14 mouse cellular contexts compared by ENCODE assay signal in genomic region chr4:62520892-62521400, GRCm38 (mm10). TPM values are rescaled to one million over a fixed set of nuclear protein-coding genes. Genes with fewer than 3 reads are reported as not detected.
DNase-seq lines count a peak whose midpoint lies in the region; ATAC-seq and TF ChIP-seq lines count a peak whose summit lies in the region.
"Had no signal": no experiment of that assay in that cellular context is flagged by ENCODE, and none has a peak within 500 bp of the region (broad histone marks: within the 10 kb centered on the region; RNA-seq: fewer than 3 reads in every experiment).

No protein-coding gene starts in this region.

- peaks cover 8% of the 10 kb centered on the region for H3K79me2 ChIP-seq in myocyte (ENCODE audit: control insufficient read depth, insufficient read depth)

- no peak for DNase-seq in embryonic facial prominence, embryonic 10.5 days (ENCODE audit: low spot score)
- no peak for DNase-seq in kidney, adult 11 months
- DNase-seq in MN1 (ENCODE audit: low spot score), result peak; percentile 22
- DNase-seq in retina, embryonic 14.5 days (ENCODE audit: low spot score), result no peak
- DNase-seq in spleen, postnatal 14 days (ENCODE audit: low spot score in 2 of 2), result no peak
- DNase-seq: cerebellum, adult 11 months; gastrocnemius, postnatal 36 days had no signal

- H3K4me3 ChIP-seq in embryonic facial prominence, embryonic 15.5 days (replicated peaks), result no peak overlapping the region
- H3K4me3 ChIP-seq in embryonic facial prominence, embryonic 10.5 days, result no peak overlapping the region; the same call in 1 of the 2 replicates
- H3K4me3 ChIP-seq in kidney, embryonic 15.5 days (replicated peaks), result no peak overlapping the region
- H3K4me3 ChIP-seq in myocyte, result peak overlapping the region; percentile 63

- H3K4me2 ChIP-seq in embryonic facial prominence, embryonic 15.5 days (replicated peaks), result no peak overlapping the region
- H3K4me2 ChIP-seq in kidney, embryonic 15.5 days, result no peak overlapping the region
- peak overlapping the region; percentile 91 for H3K4me2 ChIP-seq in myocyte (ENCODE audit: low read depth)

- H3K36me3 ChIP-seq in embryonic facial prominence, embryonic 15.5 days, result 0 out of 2 replicates have a peak, but pooled peaks cover 12% of the 10 kb centered on the region
- peaks cover 25% of the 10 kb centered on the region for H3K36me3 ChIP-seq in embryonic facial prominence, embryonic 10.5 days (replicated peaks)
- H3K36me3 ChIP-seq in kidney, embryonic 15.5 days, result peaks cover 20% of the 10 kb centered on the region
- H3K36me3 ChIP-seq in myocyte (ENCODE audit: control insufficient read depth, insufficient read depth), result no peaks in the 10 kb centered on the region
- H3K36me3 ChIP-seq: hindbrain, embryonic 15.5 days had no signal

- no peaks in the 10 kb centered on the region for H3K27me3 ChIP-seq in embryonic facial prominence, embryonic 15.5 days
- no peaks in the 10 kb centered on the region for H3K27me3 ChIP-seq in embryonic facial prominence, embryonic 10.5 days (replicated peaks; ENCODE audit: low read depth, poor library complexity, severe bottlenecking)
- no peaks in the 10 kb centered on the region for H3K27me3 ChIP-seq in kidney, embryonic 15.5 days
- no peaks in the 10 kb centered on the region for H3K27me3 ChIP-seq in myocyte (ENCODE audit: control insufficient read depth, insufficient read depth, insufficient read length)
- H3K27me3 ChIP-seq: hindbrain, embryonic 15.5 days had no signal

- 0 out of 2 replicates have a peak overlapping the region, but pooled peaks have one; percentile 89 for H3K27ac ChIP-seq in embryonic facial prominence, embryonic 15.5 days (replicated peaks)
- no peak overlapping the region for H3K27ac ChIP-seq in embryonic facial prominence, embryonic 10.5 days (replicated peaks)
- peak overlapping the region; percentile 95 for H3K27ac ChIP-seq in kidney, embryonic 15.5 days

- TF ChIP-seq POLR2A in myocyte (IDR thresholded peaks at IDR 0.05; ENCODE audit: insufficient read length, low read depth), result no peak

- no peak for ATAC-seq in embryonic facial prominence, embryonic 15.5 days (ENCODE audit: insufficient number of reproducible peaks, low FRiP score, low TSS enrichment, low read depth)
- no peak for ATAC-seq in kidney, embryonic 15.5 days (replicated peaks; ENCODE audit: low FRiP score)
- ATAC-seq: activated CD4-positive, CD25-positive, alpha-beta regulatory T cell, adult 4 months; lung, postnatal 0 days had no signal

- no peak overlapping the region for H3ac ChIP-seq in myocyte (ENCODE audit: control insufficient read depth, insufficient read length)

- H3K4me1 ChIP-seq in embryonic facial prominence, embryonic 15.5 days, result peaks cover 48% of the 10 kb centered on the region
- H3K4me1 ChIP-seq in embryonic facial prominence, embryonic 10.5 days, result peaks cover 60% of the 10 kb centered on the region
- peaks cover 52% of the 10 kb centered on the region for H3K4me1 ChIP-seq in kidney, embryonic 15.5 days

- H3K9me3 ChIP-seq in embryonic facial prominence, embryonic 15.5 days (replicated peaks), result no peaks in the 10 kb centered on the region
- no peaks in the 10 kb centered on the region for H3K9me3 ChIP-seq in embryonic facial prominence, embryonic 10.5 days
- no peaks in the 10 kb centered on the region for H3K9me3 ChIP-seq in kidney, embryonic 15.5 days (replicated peaks)
- H3K9me3 ChIP-seq: G1E; hindbrain, embryonic 15.5 days had no signal

- H3K9ac ChIP-seq in embryonic facial prominence, embryonic 15.5 days, result no peak overlapping the region
- no peak overlapping the region for H3K9ac ChIP-seq in kidney, embryonic 15.5 days

- WGBS in embryonic facial prominence, embryonic 15.5 days, result 86% methylated on average over 2 of the region's 2 CpGs
- 95% methylated on average over 2 of the region's 2 CpGs for WGBS in embryonic facial prominence, embryonic 10.5 days
- WGBS in kidney, embryonic 15.5 days, result 89% methylated on average over 2 of the region's 2 CpGs

TF ChIP-seq in myocyte, 11 proteins besides CTCF, POLR2A, EP300 and RAD21:
- TF ChIP-seq REST (IDR thresholded peaks at IDR 0.05; ENCODE audit: insufficient read depth, insufficient read length), result no peak
- TF ChIP-seq E2F4 (IDR thresholded peaks at IDR 0.05; ENCODE audit: insufficient read depth), result no peak
- TF ChIP-seq MAX (IDR thresholded peaks at IDR 0.05; ENCODE audit: low read depth), result no peak
- TF ChIP-seq TCF12 (IDR thresholded peaks at IDR 0.05; ENCODE audit: insufficient read depth, poor library complexity, severe bottlenecking), result no peak
- TF ChIP-seq TCF3 (IDR thresholded peaks at IDR 0.05; ENCODE audit: insufficient read length, low read depth), result no peak
- no peak for TF ChIP-seq SRF (IDR thresholded peaks at IDR 0.05; ENCODE audit: control insufficient read depth, insufficient read length, low read depth)
- no peak for TF ChIP-seq USF1 (IDR thresholded peaks at IDR 0.05; ENCODE audit: low read depth)
- TF ChIP-seq MYOD1 (IDR thresholded peaks at IDR 0.05; ENCODE audit: control insufficient read depth in 1 of 3, insufficient read length in 2 of 3, low read depth in 2 of 3), result no peak
- no peak for TF ChIP-seq POLR2AphosphoS2 (IDR thresholded peaks at IDR 0.05; ENCODE audit: insufficient read length, low read depth)
- no peak for TF ChIP-seq MYOG (IDR thresholded peaks at IDR 0.05; ENCODE audit: control insufficient read depth in 1 of 3, insufficient read depth in 1 of 3, insufficient read length in 2 of 3, low read depth in 2 of 3)
- TF ChIP-seq CEBPB (IDR thresholded peaks at IDR 0.05; ENCODE audit: insufficient read depth, poor library complexity, severe bottlenecking), result no peak

RNA-seq across cellular contexts. Expression of gene Alad, which starts 1.2 kb away (rescaled TPM):
- polyA plus RNA-seq in embryonic facial prominence, embryonic 15.5 days (2015; fragmentation: Nextera tagmentation; extraction: Ambion mirVana), result 69.3 and 73.7 TPM in 2 replicates
- polyA plus RNA-seq in embryonic facial prominence, embryonic 10.5 days (2016; fragmentation: Nextera tagmentation; extraction: Ambion mirVana), result 106 and 114 TPM in 2 replicates
- polyA plus RNA-seq in kidney, embryonic 15.5 days (2015; fragmentation: Nextera tagmentation; extraction: Ambion mirVana), result 97.3 and 106 TPM in 2 replicates
- 89.6 TPM for polyA plus RNA-seq in myocyte (2012; fragmentation: generic; extraction: Trizol)

RNA-seq across cellular contexts. Expression of gene Pole3, which starts 3.9 kb away (rescaled TPM):
- 87.6 and 89.4 TPM in 2 replicates for polyA plus RNA-seq in embryonic facial prominence, embryonic 15.5 days (2015; fragmentation: Nextera tagmentation; extraction: Ambion mirVana)
- polyA plus RNA-seq in embryonic facial prominence, embryonic 10.5 days (2016; fragmentation: Nextera tagmentation; extraction: Ambion mirVana), result 117 and 120 TPM in 2 replicates
- 94.0 and 100 TPM in 2 replicates for polyA plus RNA-seq in kidney, embryonic 15.5 days (2015; fragmentation: Nextera tagmentation; extraction: Ambion mirVana)
- polyA plus RNA-seq in myocyte (2012; fragmentation: generic; extraction: Trizol), result 37.3 TPM

RNA-seq across cellular contexts. Expression of gene 4933430I17Rik, which starts 4.2 kb away (rescaled TPM):
- polyA plus RNA-seq in embryonic facial prominence, embryonic 15.5 days (2015; fragmentation: Nextera tagmentation; extraction: Ambion mirVana), result 0.47 and 0.49 TPM in 2 replicates
- polyA plus RNA-seq in embryonic facial prominence, embryonic 10.5 days (2016; fragmentation: Nextera tagmentation; extraction: Ambion mirVana), result 1.1 and 1.3 TPM in 2 replicates
- polyA plus RNA-seq in kidney, embryonic 15.5 days (2015; fragmentation: Nextera tagmentation; extraction: Ambion mirVana), result 0.47 and 0.57 TPM in 2 replicates
- polyA plus RNA-seq in myocyte (2012; fragmentation: generic; extraction: Trizol), result 0.08 TPM

RNA-seq across cellular contexts. Expression of gene Hdhd3, which starts 17.7 kb away (rescaled TPM):
- polyA plus RNA-seq in embryonic facial prominence, embryonic 15.5 days (2015; fragmentation: Nextera tagmentation; extraction: Ambion mirVana), result 12.2 and 15.7 TPM in 2 replicates
- 11.0 and 13.2 TPM in 2 replicates for polyA plus RNA-seq in embryonic facial prominence, embryonic 10.5 days (2016; fragmentation: Nextera tagmentation; extraction: Ambion mirVana)
- 14.7 and 15.2 TPM in 2 replicates for polyA plus RNA-seq in kidney, embryonic 15.5 days (2015; fragmentation: Nextera tagmentation; extraction: Ambion mirVana)
- polyA plus RNA-seq in myocyte (2012; fragmentation: generic; extraction: Trizol), result 26.8 TPM

RNA-seq across cellular contexts. Expression of gene Rgs3, which starts 38.7 kb away (rescaled TPM):
- 65.0 TPM in 2 replicates for polyA plus RNA-seq in embryonic facial prominence, embryonic 15.5 days (2015; fragmentation: Nextera tagmentation; extraction: Ambion mirVana)
- 35.4 and 35.5 TPM in 2 replicates for polyA plus RNA-seq in embryonic facial prominence, embryonic 10.5 days (2016; fragmentation: Nextera tagmentation; extraction: Ambion mirVana)
- polyA plus RNA-seq in kidney, embryonic 15.5 days (2015; fragmentation: Nextera tagmentation; extraction: Ambion mirVana), result 53.7 and 56.9 TPM in 2 replicates
- 40.4 TPM for polyA plus RNA-seq in myocyte (2012; fragmentation: generic; extraction: Trizol)
- polyA plus RNA-seq: G1E had no signal
